Mouse (Mus musculus): ENCODE data around the gene Fkbp6. TPM values are rescaled to one million over a fixed set of nuclear protein-coding genes. Genes with fewer than 3 reads are reported as not detected.
A peak's percentile ranks its signal among the peaks of the same experiment; 100 is the strongest.

The Fkbp6 gene
- polyA plus RNA-seq, 1 experiment from 2014 or later: not detected

- Histone ChIP-seq H3K4me3 (replicated peaks) (peak overlapping the region; percentile 11; the same call in 1 of the 2 replicates), H3K27ac (replicated peaks) (peak overlapping the region; percentile 89), H3K9me3 (replicated peaks) (no peaks in the 10 kb centered on the region), H3K27me3 (peaks cover 5% of the 10 kb centered on the region; the same call in 1 of the 2 replicates), H3K4me1 (peaks cover 29% of the 10 kb centered on the region), H3K4me2 (replicated peaks) (peak overlapping the region; percentile 28), H3K9ac (no peak overlapping the region), H3K36me3 (no peaks in the 10 kb centered on the region)
- WGBS: 13% methylated on average over 15 of the region's 15 CpGs
- ATAC-seq (ENCODE audit: insufficient number of reproducible peaks, low FRiP score, low TSS enrichment, low read depth): peak; percentile 81
Measured at GRCm38 (mm10) chr5:135274663-135275396, 75.0 kb downstream of the Fkbp6 start.

GRCm38 (mm10) chr5:135271563-135272165 is 78.2 kb downstream of the Fkbp6 start:
- Histone ChIP-seq H3K36me3 (no peaks in the 10 kb centered on the region), H3K4me3 (replicated peaks) (no peak overlapping the region), H3K4me1 (peaks cover 26% of the 10 kb centered on the region), H3K27ac (replicated peaks) (no peak overlapping the region), H3K4me2 (replicated peaks) (no peak overlapping the region), H3K9ac (no peak overlapping the region), H3K9me3 (replicated peaks) (no peaks in the 10 kb centered on the region), H3K27me3 (peaks cover 3% of the 10 kb centered on the region; the same call in 1 of the 2 replicates)
- no peak for ATAC-seq (ENCODE audit: insufficient number of reproducible peaks, low FRiP score, low TSS enrichment, low read depth)
- WGBS: 49% methylated on average over 12 of the region's 12 CpGs

GRCm38 (mm10) chr5:135270361-135270760 is 79.5 kb downstream of the Fkbp6 start:
- no peak overlapping the region for H3K9ac ChIP-seq
- peaks cover 17% of the 10 kb centered on the region for H3K4me1 ChIP-seq
- H3K4me2 ChIP-seq (replicated peaks): no peak overlapping the region
- no peak for ATAC-seq (ENCODE audit: insufficient number of reproducible peaks, low FRiP score, low TSS enrichment, low read depth)
- H3K36me3 ChIP-seq: no peaks in the 10 kb centered on the region
- H3K4me3 ChIP-seq (replicated peaks): no peak overlapping the region
- no peaks in the 10 kb centered on the region for H3K9me3 ChIP-seq (replicated peaks)
- H3K27me3 ChIP-seq: no peaks in the 10 kb centered on the region
- H3K27ac ChIP-seq (replicated peaks): no peak overlapping the region
- WGBS: 65% methylated on average over 4 of the region's 4 CpGs

- Histone ChIP-seq H3K9ac (no peak overlapping the region), H3K27me3 (no peaks in the 10 kb centered on the region), H3K4me2 (replicated peaks) (no peak overlapping the region), H3K4me1 (peaks cover 10% of the 10 kb centered on the region), H3K4me3 (replicated peaks) (no peak overlapping the region), H3K9me3 (replicated peaks) (no peaks in the 10 kb centered on the region), H3K36me3 (no peaks in the 10 kb centered on the region), H3K27ac (replicated peaks) (no peak overlapping the region)
- 67% methylated on average over 8 of the region's 8 CpGs for WGBS
- no peak for ATAC-seq (ENCODE audit: insufficient number of reproducible peaks, low FRiP score, low TSS enrichment, low read depth)
Measured at GRCm38 (mm10) chr5:135269451-135269850, 80.4 kb downstream of the Fkbp6 start.

- H3K27ac ChIP-seq (replicated peaks): peak overlapping the region; percentile 75
- WGBS: 27% methylated on average over 9 of the region's 9 CpGs
- peak; percentile 65; the same call in 1 of the 2 replicates for ATAC-seq (ENCODE audit: insufficient number of reproducible peaks, low FRiP score, low TSS enrichment, low read depth)
- H3K36me3 ChIP-seq: no peaks in the 10 kb centered on the region
- H3K4me1 ChIP-seq: peaks cover 13% of the 10 kb centered on the region
- H3K9ac ChIP-seq: no peak overlapping the region
- no peaks in the 10 kb centered on the region for H3K9me3 ChIP-seq (replicated peaks)
- H3K27me3 ChIP-seq: no peaks in the 10 kb centered on the region
- no peak overlapping the region for H3K4me3 ChIP-seq (replicated peaks)
- peak overlapping the region; percentile 34; the same call in 1 of the 2 replicates for H3K4me2 ChIP-seq (replicated peaks)
Measured at GRCm38 (mm10) chr5:135264548-135264947, 85.3 kb downstream of the Fkbp6 start.

- peaks cover 13% of the 10 kb centered on the region for H3K4me1 ChIP-seq
- H3K27ac ChIP-seq (replicated peaks): peak overlapping the region; percentile 75
- no peak overlapping the region for H3K9ac ChIP-seq
- no peaks in the 10 kb centered on the region for H3K36me3 ChIP-seq
- H3K4me3 ChIP-seq (replicated peaks): peak overlapping the region; percentile 7; the same call in 1 of the 2 replicates
- peak; percentile 91 for ATAC-seq (ENCODE audit: insufficient number of reproducible peaks, low FRiP score, low TSS enrichment, low read depth)
- H3K27me3 ChIP-seq: no peaks in the 10 kb centered on the region
- WGBS: 12% methylated on average over 17 of the region's 17 CpGs
- H3K4me2 ChIP-seq (replicated peaks): peak overlapping the region; percentile 34
- H3K9me3 ChIP-seq (replicated peaks): no peaks in the 10 kb centered on the region
Measured at GRCm38 (mm10) chr5:135263866-135264503, 85.9 kb downstream of the Fkbp6 start.

GRCm38 (mm10) chr5:135258280-135259150 is 91.3 kb downstream of the Fkbp6 start:
- no peaks in the 10 kb centered on the region for H3K9me3 ChIP-seq (replicated peaks)

GRCm38 (mm10) chr5:135257559-135257958 is 92.3 kb downstream of the Fkbp6 start:
- no peak overlapping the region for H3K9ac ChIP-seq
- peaks cover 25% of the 10 kb centered on the region for H3K4me1 ChIP-seq
- no peaks in the 10 kb centered on the region for H3K36me3 ChIP-seq
- H3K27me3 ChIP-seq: no peaks in the 10 kb centered on the region
- H3K4me3 ChIP-seq (replicated peaks): no peak overlapping the region
- H3K9me3 ChIP-seq (replicated peaks): no peaks in the 10 kb centered on the region
- H3K4me2 ChIP-seq (replicated peaks): no peak overlapping the region
- WGBS: 81% methylated on average over 12 of the region's 12 CpGs
- ATAC-seq (ENCODE audit: insufficient number of reproducible peaks, low FRiP score, low TSS enrichment, low read depth): no peak
- H3K27ac ChIP-seq (replicated peaks): peak overlapping the region; percentile 34; the same call in 1 of the 2 replicates

More at GRCm38 (mm10) chr5:135258280-135259150, 91.3 kb downstream of the Fkbp6 start:
- WGBS: 11% methylated on average over 30 of the region's 30 CpGs
- H3K27me3 ChIP-seq: no peaks in the 10 kb centered on the region
- H3K4me3 ChIP-seq (replicated peaks): peak overlapping the region; percentile 33
- H3K9ac ChIP-seq: peak overlapping the region; percentile 4; the same call in 1 of the 2 replicates
- no peaks in the 10 kb centered on the region for H3K36me3 ChIP-seq
- peaks cover 17% of the 10 kb centered on the region for H3K4me1 ChIP-seq
- peak overlapping the region; percentile 88 for H3K27ac ChIP-seq (replicated peaks)
- peak; percentile 65; the same call in 1 of the 2 replicates for ATAC-seq (ENCODE audit: insufficient number of reproducible peaks, low FRiP score, low TSS enrichment, low read depth)
- H3K4me2 ChIP-seq (replicated peaks): peak overlapping the region; percentile 50

- Histone ChIP-seq H3K27me3 (no peaks in the 10 kb centered on the region; the same call in 1 of the 2 replicates), H3K36me3 (no peaks in the 10 kb centered on the region), H3K4me2 (replicated peaks) (no peak overlapping the region), H3K4me1 (peaks cover 28% of the 10 kb centered on the region), H3K4me3 (replicated peaks) (no peak overlapping the region), H3K9me3 (replicated peaks) (no peaks in the 10 kb centered on the region), H3K27ac (replicated peaks) (no peak overlapping the region), H3K9ac (no peak overlapping the region)
- WGBS: 87% methylated on average over 3 of the region's 3 CpGs
- ATAC-seq (ENCODE audit: insufficient number of reproducible peaks, low FRiP score, low TSS enrichment, low read depth): no peak
Measured at GRCm38 (mm10) chr5:135256166-135256565, 93.7 kb downstream of the Fkbp6 start.

- Histone ChIP-seq H3K36me3 (no peaks in the 10 kb centered on the region), H3K4me3 (replicated peaks) (no peak overlapping the region), H3K4me1 (peaks cover 40% of the 10 kb centered on the region), H3K9me3 (replicated peaks) (no peaks in the 10 kb centered on the region), H3K9ac (no peak overlapping the region), H3K4me2 (replicated peaks) (peak overlapping the region; percentile 0; the same call in 1 of the 2 replicates), H3K27me3 (peaks cover 21% of the 10 kb centered on the region), H3K27ac (replicated peaks) (peak overlapping the region; percentile 39)
- ATAC-seq (ENCODE audit: insufficient number of reproducible peaks, low FRiP score, low TSS enrichment, low read depth): peak; percentile 35; the same call in 1 of the 2 replicates
- 6% methylated on average over 10 of the region's 12 CpGs for WGBS
Measured at GRCm38 (mm10) chr5:135253741-135254401, 96.0 kb downstream of the Fkbp6 start.
